Mouse (Mus musculus) lung, adult 2 months (tissue): Measurements from ENCODE around the gene Tenm3.

Experiments
- CTCF ChIP-seq: fragments of 200-500 bp; IDR thresholded peaks from 2 replicates; pipeline ENCODE4 v1.5.1; 2011; ENCODE audit warnings: mild to moderate bottlenecking, low read length, control low read depth; ENCODE audit not compliant: insufficient read depth
- POLR2A ChIP-seq: fragments of 200-500 bp; IDR thresholded peaks from 2 replicates; pipeline ENCODE4 v1.6.1; 2011; ENCODE audit warnings: low read depth, mild to moderate bottlenecking, control low read depth, low read length, borderline replicate concordance; ENCODE audit errors: extremely low read depth

GRCm38 (mm10) chr8:48819348-48819747, 24.4 kb downstream of the Tenm3 start:
- TF ChIP-seq CTCF: no peak
- TF ChIP-seq POLR2A: no peak
